Mouse (Mus musculus): ENCODE measurements around the gene Mta3. TPM values are rescaled to one million over a fixed set of nuclear protein-coding genes. Genes with fewer than 3 reads are reported as not detected.

Gene Mta3
- total and polyA plus RNA-seq, 3 experiments: 31.1 to 67.6 (median 39.2) TPM

DNA sequence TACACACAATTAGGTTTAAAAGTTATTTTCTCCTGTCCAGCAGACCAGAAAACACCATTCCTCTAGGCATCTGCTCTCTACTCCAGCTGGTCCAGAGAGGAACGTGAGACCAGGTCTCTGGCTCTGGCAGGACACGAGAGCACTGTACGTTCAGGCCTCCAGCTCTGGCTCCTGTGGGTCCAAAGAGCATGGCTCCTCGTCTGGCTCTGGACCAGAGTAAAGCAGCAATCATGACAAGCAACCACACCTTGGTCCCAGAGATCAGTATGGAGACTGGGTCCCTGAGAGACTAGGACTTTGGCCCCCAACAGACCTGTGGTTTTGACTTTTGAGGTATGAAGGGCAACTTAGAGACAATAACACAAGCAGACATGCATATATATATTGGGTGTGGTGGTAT is 33.3 kb upstream of the Mta3 start:
- in situ Hi-C loops (cut with MboI; ENCODE audit: low pct_ligation_motif_present, low pct_unique_long_range_greater_than_20kb, low sequenced_read_pairs): no loop called here

DNA sequence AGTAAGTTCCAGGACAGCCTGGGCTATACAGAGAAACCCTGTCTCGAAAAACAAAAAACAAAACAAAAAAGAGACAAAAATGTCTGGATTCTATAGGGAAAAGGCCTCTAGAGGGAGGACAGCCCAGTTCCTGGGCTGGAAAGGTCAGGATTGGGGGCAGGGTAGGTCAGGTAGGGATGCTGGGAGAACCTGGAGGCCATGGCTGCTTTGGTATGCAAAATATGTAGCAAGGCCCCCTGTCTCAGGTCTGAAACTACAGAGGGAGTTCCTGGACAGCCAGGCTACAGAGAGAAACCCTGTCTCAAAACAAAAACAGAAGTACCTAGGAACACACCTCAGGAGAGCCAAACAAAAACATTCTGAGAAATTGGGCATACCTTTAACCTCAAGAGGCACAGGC is 28.6 kb upstream of the Mta3 start:
- dilution Hi-C loops (cut with MboI; ENCODE audit: extremely low pct_ligation_motif_present, extremely low pct_unique_long_range_greater_than_20kb, low sequenced_read_pairs) (no loop called here), in situ Hi-C loops (cut with MboI; ENCODE audit: low pct_ligation_motif_present, low pct_unique_long_range_greater_than_20kb, low sequenced_read_pairs) (no loop called here)
- Histone ChIP-seq H3K4me2 (ENCODE audit: insufficient read depth, low read depth, poor library complexity, severe bottlenecking) (no peak overlapping the region), H3K9ac (ENCODE audit: insufficient read depth, low read depth) (no peak overlapping the region), H3K4me1 (ENCODE audit: control insufficient read depth in 1 of 2, insufficient read depth in 2 of 2) (peaks cover 0 to 8% of the 10 kb centered on the region in 2 experiments; a peak in 2 of 4 replicates), H3K9me3 (replicated peaks; ENCODE audit: low read length) (no peaks in the 10 kb centered on the region), H3K79me2 (replicated peaks; ENCODE audit: control insufficient read depth, extremely low read depth, insufficient read depth, poor library complexity, severe bottlenecking) (no peaks in the 10 kb centered on the region), H3K4me3 (replicated peaks in 1 of 3; ENCODE audit: low read depth in 2 of 3, low read length in 2 of 3, poor library complexity in 1 of 3) (no peak overlapping the region), H3K36me3 (replicated peaks in 1 of 2; ENCODE audit: control insufficient read depth in 1 of 2, insufficient read depth in 1 of 2, low read length in 1 of 2) (no peaks in the 10 kb centered on the region), H3K27me3 (replicated peaks) (no peaks in the 10 kb centered on the region), H3K27ac (ENCODE audit: insufficient read depth, low read depth) (no peak overlapping the region)
- DNase-seq (ENCODE audit: extremely low read depth): no peak
- TF ChIP-seq ZNF384 (IDR thresholded peaks at IDR 0.05; ENCODE audit: low read depth, low read length): no peak
- no peak for TF ChIP-seq SIN3A (IDR thresholded peaks at IDR 0.05; ENCODE audit: low read length)
- TF ChIP-seq ZKSCAN1 (IDR thresholded peaks at IDR 0.05; ENCODE audit: borderline replicate concordance, low read depth, low read length): no peak
- TF ChIP-seq SMC3 (IDR thresholded peaks at IDR 0.05; ENCODE audit: low read depth, low read length): no peak
- no peak for TF ChIP-seq HCFC1 (IDR thresholded peaks at IDR 0.05; ENCODE audit: low read depth, low read length)
- no peak for TF ChIP-seq ELF1 (IDR thresholded peaks at IDR 0.05; ENCODE audit: low read depth, low read length)
- no peak for TF ChIP-seq POLR2A (IDR thresholded peaks at IDR 0.05; ENCODE audit: low read depth, low read length)

More for the DNA sequence above, 33.3 kb upstream of the Mta3 start:
- no peaks in the 10 kb centered on the region for H3K9me3 ChIP-seq (replicated peaks; ENCODE audit: low read length)
- H3K27me3 ChIP-seq (replicated peaks): no peaks in the 10 kb centered on the region
- dilution Hi-C loops (cut with MboI; ENCODE audit: extremely low pct_ligation_motif_present, extremely low pct_unique_long_range_greater_than_20kb, low sequenced_read_pairs): no loop called here
- H3K27ac ChIP-seq (ENCODE audit: insufficient read depth, low read depth): no peak overlapping the region
- peaks cover 0 to 13% of the 10 kb centered on the region in 2 experiments; a peak in 3 of 4 replicates for H3K4me1 ChIP-seq (ENCODE audit: control insufficient read depth in 1 of 2, insufficient read depth in 2 of 2)
- H3K79me2 ChIP-seq (replicated peaks; ENCODE audit: control insufficient read depth, extremely low read depth, insufficient read depth, poor library complexity, severe bottlenecking): no peaks in the 10 kb centered on the region
- H3K4me3 ChIP-seq (replicated peaks in 1 of 3; ENCODE audit: low read depth in 2 of 3, low read length in 2 of 3, poor library complexity in 1 of 3): no peak overlapping the region
- no peak for DNase-seq (ENCODE audit: extremely low read depth)
- H3K4me2 ChIP-seq (ENCODE audit: insufficient read depth, low read depth, poor library complexity, severe bottlenecking): no peak overlapping the region
- H3K36me3 ChIP-seq (replicated peaks in 1 of 2; ENCODE audit: control insufficient read depth in 1 of 2, insufficient read depth in 1 of 2, low read length in 1 of 2): no peaks in the 10 kb centered on the region
- TF ChIP-seq BHLHE40 (IDR thresholded peaks at IDR 0.05; ENCODE audit: low read depth, low read length) (no peak), RAD21 (IDR thresholded peaks at IDR 0.05; ENCODE audit: low read depth, low read length) (no peak), SIN3A (IDR thresholded peaks at IDR 0.05; ENCODE audit: low read length) (no peak)
- no peak overlapping the region for H3K9ac ChIP-seq (ENCODE audit: insufficient read depth, low read depth)

- Histone ChIP-seq H3K9me3 (replicated peaks; ENCODE audit: low read length) (no peaks in the 10 kb centered on the region), H3K27me3 (replicated peaks) (no peaks in the 10 kb centered on the region), H3K36me3 (replicated peaks in 1 of 2; ENCODE audit: control insufficient read depth in 1 of 2, insufficient read depth in 1 of 2, low read length in 1 of 2) (no peaks in the 10 kb centered on the region), H3K4me3 (replicated peaks in 1 of 3; ENCODE audit: low read depth in 2 of 3, low read length in 2 of 3, poor library complexity in 1 of 3) (no peak overlapping the region), H3K4me2 (ENCODE audit: insufficient read depth, low read depth, poor library complexity, severe bottlenecking) (no peak overlapping the region), H3K79me2 (replicated peaks; ENCODE audit: control insufficient read depth, extremely low read depth, insufficient read depth, poor library complexity, severe bottlenecking) (no peaks in the 10 kb centered on the region), H3K9ac (ENCODE audit: insufficient read depth, low read depth) (no peak overlapping the region), H3K27ac (ENCODE audit: insufficient read depth, low read depth) (no peak overlapping the region), H3K4me1 (ENCODE audit: control insufficient read depth in 1 of 2, insufficient read depth in 2 of 2) (peaks cover 0 to 8% of the 10 kb centered on the region in 2 experiments; a peak in 2 of 4 replicates)
- TF ChIP-seq CTCF (conservative IDR thresholded peaks at IDR 0.05 in 1 of 2, IDR thresholded peaks at IDR 0.05 in 1 of 2; ENCODE audit: low read depth in 2 of 2, low read length in 2 of 2): no peak
- TF ChIP-seq ZMIZ1 (IDR thresholded peaks at IDR 0.05; ENCODE audit: low read depth, low read length): no peak
- TF ChIP-seq SMC3 (IDR thresholded peaks at IDR 0.05; ENCODE audit: low read depth, low read length): no peak
- TF ChIP-seq POLR2AphosphoS2 (IDR thresholded peaks at IDR 0.05; ENCODE audit: low read depth, low read length): no peak
- no peak for TF ChIP-seq MYC (IDR thresholded peaks at IDR 0.05; ENCODE audit: low read depth, low read length)
- TF ChIP-seq MXI1 (IDR thresholded peaks at IDR 0.05; ENCODE audit: low read depth, low read length): no peak
- TF ChIP-seq GABPA (IDR thresholded peaks at IDR 0.05; ENCODE audit: insufficient replicate concordance, low read depth, low read length): no peak
- TF ChIP-seq ZNF384 (IDR thresholded peaks at IDR 0.05; ENCODE audit: low read depth, low read length): no peak
- TF ChIP-seq E2F4 (IDR thresholded peaks at IDR 0.05; ENCODE audit: insufficient replicate concordance, low read depth, low read length): no peak
- no peak for TF ChIP-seq ETS1 (conservative IDR thresholded peaks at IDR 0.05; ENCODE audit: low read depth, low read length)
- TF ChIP-seq EP300 (IDR thresholded peaks at IDR 0.05; ENCODE audit: low read length): no peak
- DNase-seq (ENCODE audit: extremely low read depth): no peak
- in situ Hi-C loops (cut with MboI; ENCODE audit: low pct_ligation_motif_present, low pct_unique_long_range_greater_than_20kb, low sequenced_read_pairs): no loop called here
- dilution Hi-C loops (cut with MboI; ENCODE audit: extremely low pct_ligation_motif_present, extremely low pct_unique_long_range_greater_than_20kb, low sequenced_read_pairs): no loop called here
Observed at GRCm38 (mm10) chr17:83681977-83682376, 24.0 kb upstream of the Mta3 start.
